Mouse (Mus musculus) stomach, postnatal 0 days (tissue): Measurements from ENCODE around the gene B4gat1. TPM values are rescaled to one million over a fixed set of nuclear protein-coding genes. Genes with fewer than 3 reads are reported as not detected.

Source experiments
- ATAC-seq: fragments of 200-750 bp; cut with Nextera tagmentation; 2 replicates; pipeline ENCODE4 v1.8.0; 2017; ENCODE audit not compliant: low FRiP score, low TSS enrichment
- DNase-seq: peaks from one replicate; pipeline ENCODE4 v3.0.0-alpha.2; 2016; ENCODE audit warnings: low spot score
- H3K27ac ChIP-seq: fragments of 300-500 bp; sonication (generic); replicated peaks from 2 replicates; pipeline ENCODE4 v1.5.1; 2014; ENCODE audit warnings: mild to moderate bottlenecking, control low read depth
- H3K27me3 ChIP-seq: fragments of 300-500 bp; sonication (generic); 2 replicates; pipeline ENCODE4 v1.6.1; 2014; ENCODE audit warnings: low read length; ENCODE audit not compliant: control insufficient read depth, insufficient read depth
- H3K36me3 ChIP-seq: fragments of 300-500 bp; sonication (generic); 2 replicates; pipeline ENCODE4 v1.6.1; 2014; ENCODE audit warnings: low read length, mixed read lengths; ENCODE audit not compliant: control insufficient read depth, insufficient read depth
- H3K4me1 ChIP-seq: fragments of 300-500 bp; sonication (generic); replicated peaks from 2 replicates; pipeline ENCODE4 v1.6.1; 2014; ENCODE audit warnings: antibody characterized with exemption; ENCODE audit not compliant: control insufficient read depth, insufficient read depth
- H3K4me2 ChIP-seq: fragments of 300-500 bp; sonication (generic); replicated peaks from 2 replicates; pipeline ENCODE4 v1.6.1; 2014; ENCODE audit warnings: low read depth, mild to moderate bottlenecking, control low read depth, moderate library complexity
- H3K4me3 ChIP-seq: fragments of 300-500 bp; sonication (generic); 2 replicates; pipeline ENCODE4 v1.5.1; 2014; ENCODE audit warnings: low read depth, low read length, control low read depth
- H3K9ac ChIP-seq: fragments of 300-500 bp; sonication (generic); 2 replicates; pipeline ENCODE4 v1.6.1; 2014; ENCODE audit warnings: mild to moderate bottlenecking, low read length, control low read depth, mixed read lengths
- H3K9me3 ChIP-seq: fragments of 300-500 bp; sonication (generic); 2 replicates; pipeline ENCODE4 v1.6.1; 2016; ENCODE audit warnings: low read length; ENCODE audit not compliant: control insufficient read depth
- CTCF ChIP-seq: IDR thresholded peaks from 2 replicates; pipeline ENCODE4 v1.5.1; 2016; ENCODE audit warnings: antibody characterized with exemption, low read depth, mild to moderate bottlenecking, moderate library complexity
- EP300 ChIP-seq: optimal IDR thresholded peaks from 2 replicates; pipeline ENCODE3; 2016; ENCODE audit warnings: antibody characterized with exemption
- WGBS: fragments of 180-500 bp; shearing (Covaris S2); extraction: QIAGEN DNeasy Blood & Tissue Kit; methylation state at CpG from one replicate; pipeline ENCODE4 v1.1.7; 2014; 5-methylcytosine and 5-hydroxymethylcytosine counted together
- polyA plus RNA-seq: library from polyadenylated mRNA; unstranded; fragments of >200 nt; fragmentation: Nextera tagmentation; extraction: Ambion mirVana; gene quantifications from 2 replicates; pipeline ENCODE4 v1.2.1, GENCODE M21; 2015

Gene B4gat1
- polyA plus RNA-seq, 1 experiment from 2014 or later, result 22.3 TPM

DNA sequence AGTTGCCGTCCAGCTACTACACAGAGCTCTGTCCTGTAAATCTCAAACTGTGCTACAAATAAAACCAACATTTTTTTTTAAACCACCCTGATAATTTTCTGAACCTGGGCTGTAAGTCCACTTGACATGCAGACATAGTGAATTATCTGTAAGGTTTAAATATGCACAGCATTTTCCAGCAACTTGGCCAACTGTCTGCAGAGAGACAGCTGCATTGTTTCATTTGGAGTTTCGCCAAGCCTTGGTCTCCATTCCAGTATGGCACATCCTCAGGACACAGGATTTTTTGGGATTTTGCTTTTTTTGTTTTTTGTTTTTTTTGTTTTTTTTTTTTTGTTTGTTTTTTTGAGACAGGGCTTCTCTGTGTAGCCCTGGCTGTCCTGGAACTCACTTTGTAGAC lies 17.2 kb upstream of the B4gat1 start:
- Histone ChIP-seq H3K9ac (no peak overlapping the region), H3K4me2 (no peak overlapping the region), H3K4me3 (no peak overlapping the region), H3K27ac (no peak overlapping the region), H3K27me3 (no peaks in the 10 kb centered on the region), H3K4me1 (peaks cover 5% of the 10 kb centered on the region; the same call in 1 of the 2 replicates), H3K36me3 (no peaks in the 10 kb centered on the region), H3K9me3 (no peaks in the 10 kb centered on the region)
- DNase-seq (no peak), ATAC-seq (no peak)
- TF ChIP-seq CTCF, result no peak
- no peak for TF ChIP-seq EP300
- 91% methylated on average over 2 of the region's 2 CpGs for WGBS

DNA sequence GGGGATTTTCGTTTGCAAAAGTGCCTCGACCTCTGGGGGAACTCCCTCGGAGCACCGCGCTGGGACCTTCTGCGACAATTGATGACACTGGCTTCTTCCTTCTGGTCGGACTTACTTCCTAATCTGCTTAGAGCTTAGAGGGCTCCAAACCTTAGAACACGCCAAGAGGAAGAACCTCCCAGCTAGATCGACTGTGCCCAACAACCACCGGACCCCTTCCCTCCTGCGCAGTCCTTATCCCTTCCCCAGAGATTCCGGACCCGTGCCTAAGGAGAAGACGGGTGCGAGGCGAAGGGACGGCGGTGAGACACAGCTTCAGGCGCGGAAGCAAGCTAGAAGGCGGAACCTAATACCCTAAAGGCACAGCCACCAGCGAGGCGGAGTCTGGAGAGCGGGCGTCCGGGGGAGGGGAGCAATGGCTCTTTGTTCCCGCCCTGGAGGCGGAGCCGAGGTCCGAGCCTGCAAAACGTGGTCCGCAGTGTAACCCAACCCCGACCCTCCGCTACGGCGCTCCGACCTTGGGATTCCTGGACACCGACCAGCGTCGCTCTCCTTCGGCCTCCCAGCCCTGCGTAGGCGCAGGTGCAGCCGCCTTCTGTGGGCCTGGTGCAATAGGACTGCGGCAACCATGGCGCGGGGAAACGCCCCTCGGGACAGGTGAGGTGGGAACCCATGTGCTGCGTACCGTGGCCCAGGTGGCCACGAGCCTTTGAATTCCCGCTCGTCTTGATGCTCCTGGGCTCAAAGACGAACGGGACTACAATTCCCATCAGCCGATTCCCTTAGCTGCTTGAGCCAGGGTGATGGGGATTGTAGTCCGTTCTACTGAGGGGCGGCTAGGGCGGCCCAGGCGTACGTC lies 14.8 kb upstream of the B4gat1 start, which contains the start of gene Slc29a2:
Gene Slc29a2, plus strand, starts transcription at position 240 of the 859 bp plus-strand sequence.
- ATAC-seq (peak; percentile 94), DNase-seq (peak; percentile 94)
- H3K27ac ChIP-seq, result peak within 1 kb of the TSS; percentile 78
- WGBS, result under 1% methylated on average over 55 of the region's 62 CpGs
- H3K4me3 ChIP-seq, result peak within 1 kb of the TSS; percentile 70
- no peaks in the 10 kb centered on the region for H3K9me3 ChIP-seq
- peaks cover 3% of the 10 kb centered on the region; the same call in 1 of the 2 replicates for H3K4me1 ChIP-seq
- no peaks in the 10 kb centered on the region; the same call in 1 of the 2 replicates for H3K36me3 ChIP-seq
- H3K27me3 ChIP-seq, result no peaks in the 10 kb centered on the region
- peak within 1 kb of the TSS; percentile 67 for H3K9ac ChIP-seq
- no peak for TF ChIP-seq EP300
- peak; percentile 27; the same call in 1 of the 2 replicates for TF ChIP-seq CTCF
- peak within 1 kb of the TSS; percentile 99 for H3K4me2 ChIP-seq

DNA sequence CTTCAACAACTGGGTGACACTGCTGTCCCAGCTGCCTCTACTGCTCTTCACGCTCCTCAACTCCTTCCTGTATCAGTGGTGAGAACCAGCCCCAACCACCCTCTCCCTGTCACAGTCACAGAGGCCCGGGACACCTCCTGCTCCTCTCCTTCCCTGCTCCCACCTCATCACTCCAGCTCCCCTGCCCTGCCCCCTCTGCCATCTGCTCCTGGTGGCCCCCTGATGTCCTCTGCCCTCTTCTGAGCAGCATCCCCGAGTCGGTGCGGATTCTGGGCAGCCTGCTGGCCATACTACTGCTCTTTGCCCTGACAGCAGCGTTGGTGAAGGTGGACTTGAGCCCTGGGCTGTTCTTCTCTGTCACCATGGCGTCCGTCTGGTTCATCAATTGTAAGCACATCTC lies 12.5 kb upstream of the B4gat1 start:
- H3K4me2 ChIP-seq, result no peak overlapping the region
- H3K4me1 ChIP-seq, result peaks cover 3% of the 10 kb centered on the region; the same call in 1 of the 2 replicates
- H3K27ac ChIP-seq, result no peak overlapping the region
- no peak overlapping the region for H3K9ac ChIP-seq
- no peaks in the 10 kb centered on the region for H3K27me3 ChIP-seq
- H3K9me3 ChIP-seq, result no peaks in the 10 kb centered on the region
- DNase-seq (no peak), ATAC-seq (no peak)
- H3K4me3 ChIP-seq, result no peak overlapping the region
- TF ChIP-seq CTCF (no peak), EP300 (no peak)
- H3K36me3 ChIP-seq, result no peaks in the 10 kb centered on the region; the same call in 1 of the 2 replicates
- WGBS, result 94% methylated on average over 8 of the region's 8 CpGs

DNA sequence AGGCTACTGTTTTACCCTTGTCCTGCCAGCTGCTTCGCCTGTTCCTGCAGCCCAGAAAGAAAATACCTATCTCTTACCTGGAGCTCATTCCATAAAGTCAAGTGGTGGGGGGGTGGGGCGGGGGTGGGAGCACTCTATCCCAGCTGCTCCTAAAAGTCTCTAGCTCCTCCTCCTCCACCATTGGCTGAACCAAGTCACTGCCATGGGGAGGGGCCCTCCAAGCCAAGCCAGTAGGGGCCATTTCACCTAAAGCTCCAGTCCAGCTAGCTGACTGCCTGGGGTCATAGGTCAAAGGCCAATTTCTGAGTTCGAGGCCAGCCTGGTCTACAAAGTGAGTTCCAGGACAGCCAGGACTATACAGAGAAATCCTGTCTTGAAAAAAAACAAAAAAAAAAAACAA lies 5.9 kb upstream of the B4gat1 start:
- WGBS, result 85% methylated on average over 3 of the region's 3 CpGs
- H3K4me2 ChIP-seq, result no peak overlapping the region
- DNase-seq (no peak), ATAC-seq (no peak)
- no peaks in the 10 kb centered on the region for H3K9me3 ChIP-seq
- no peaks in the 10 kb centered on the region for H3K4me1 ChIP-seq
- H3K36me3 ChIP-seq, result no peaks in the 10 kb centered on the region; the same call in 1 of the 2 replicates
- no peaks in the 10 kb centered on the region for H3K27me3 ChIP-seq
- H3K4me3 ChIP-seq, result no peak overlapping the region
- no peak for TF ChIP-seq EP300
- no peak for TF ChIP-seq CTCF
- H3K9ac ChIP-seq, result no peak overlapping the region
- no peak overlapping the region for H3K27ac ChIP-seq

DNA sequence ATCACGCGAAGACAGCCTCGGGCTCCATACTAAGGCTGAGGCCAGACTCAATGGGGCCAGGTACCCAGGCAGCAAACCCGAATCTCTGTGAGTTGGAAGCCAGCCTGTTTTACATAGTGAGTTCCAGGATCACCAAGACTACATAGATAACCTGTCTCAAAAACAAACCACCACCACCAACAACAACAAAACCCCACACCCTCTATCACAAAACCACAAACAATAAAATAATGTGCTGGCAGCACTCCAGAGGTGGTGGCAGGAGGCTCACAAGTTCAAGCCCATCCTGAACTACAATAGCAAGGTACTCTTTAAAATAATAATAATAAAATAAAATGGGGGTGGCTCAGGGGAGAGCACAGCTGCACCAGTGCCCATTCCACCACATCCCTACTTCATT lies 2.0 kb upstream of the B4gat1 start:
- no peaks in the 10 kb centered on the region for H3K27me3 ChIP-seq
- WGBS, result 67% methylated on average over 4 of the region's 4 CpGs
- TF ChIP-seq CTCF, result no peak
- no peaks in the 10 kb centered on the region for H3K36me3 ChIP-seq
- H3K4me2 ChIP-seq, result no peak overlapping the region
- ATAC-seq, result no peak
- H3K4me3 ChIP-seq, result no peak overlapping the region
- DNase-seq, result no peak
- H3K9ac ChIP-seq, result no peak overlapping the region
- no peak overlapping the region for H3K27ac ChIP-seq
- peaks cover 6% of the 10 kb centered on the region for H3K4me1 ChIP-seq
- no peaks in the 10 kb centered on the region for H3K9me3 ChIP-seq
